9 mouse cellular contexts compared by ENCODE assay signal in genomic region chr2:157063241-157063700, GRCm38 (mm10). TPM values are rescaled to one million over a fixed set of nuclear protein-coding genes. Genes with fewer than 3 reads are reported as not detected.
DNase-seq lines count a peak whose midpoint lies in the region; ATAC-seq and TF ChIP-seq lines count a peak whose summit lies in the region.
"Had no signal": no experiment of that assay in that cellular context is flagged by ENCODE, and none has a peak within 500 bp of the region (broad histone marks: within the 10 kb centered on the region; RNA-seq: fewer than 3 reads in every experiment).

No protein-coding gene starts in this region.

- H3K9me3 ChIP-seq in kidney, embryonic 16.5 days (ENCODE audit: low read length), result no peaks in the 10 kb centered on the region
- no peaks in the 10 kb centered on the region for H3K9me3 ChIP-seq in hindbrain, embryonic 16.5 days (ENCODE audit: control insufficient read depth, low read length)
- H3K9me3 ChIP-seq in intestine, postnatal 0 days (ENCODE audit: control insufficient read depth), result no peaks in the 10 kb centered on the region

- TF ChIP-seq POLR2A in bone marrow macrophage, adult 2 months (IDR thresholded peaks at IDR 0.05; ENCODE audit: borderline replicate concordance, low read depth, low read length), result no peak

- 67% methylated on average over 4 of the region's 4 CpGs for WGBS in kidney, embryonic 16.5 days
- WGBS in hindbrain, embryonic 16.5 days, result 56% methylated on average over 4 of the region's 4 CpGs
- 63% methylated on average over 4 of the region's 4 CpGs for WGBS in intestine, postnatal 0 days

- TF ChIP-seq CTCF in bone marrow macrophage, adult 2 months (IDR thresholded peaks at IDR 0.05; ENCODE audit: low read depth, low read length), result no peak
- TF ChIP-seq CTCF in intestine, postnatal 0 days (IDR thresholded peaks at IDR 0.05; ENCODE audit: low read depth), result no peak

- peaks cover 9% of the 10 kb centered on the region; the same call in 1 of the 2 replicates for H3K36me3 ChIP-seq in kidney, embryonic 16.5 days (ENCODE audit: insufficient read depth, low read length)
- peaks cover 5% of the 10 kb centered on the region for H3K36me3 ChIP-seq in hindbrain, embryonic 16.5 days (ENCODE audit: control insufficient read depth, insufficient read depth, low read length)
- no peaks in the 10 kb centered on the region for H3K36me3 ChIP-seq in splenic B cell, adult 2 months (ENCODE audit: control insufficient read depth, insufficient read depth, low read length, poor library complexity, severe bottlenecking)
- H3K36me3 ChIP-seq in intestine, postnatal 0 days (ENCODE audit: control insufficient read depth, insufficient read depth), result no peaks in the 10 kb centered on the region

- no peak overlapping the region for H3K4me2 ChIP-seq in kidney, embryonic 16.5 days (replicated peaks; ENCODE audit: low read depth, low read length)
- H3K4me2 ChIP-seq in hindbrain, embryonic 16.5 days (ENCODE audit: low read length), result no peak overlapping the region
- H3K4me2 ChIP-seq in intestine, postnatal 0 days (replicated peaks; ENCODE audit: low read depth), result no peak overlapping the region

- no peaks in the 10 kb centered on the region for H3K27me3 ChIP-seq in kidney, embryonic 16.5 days (ENCODE audit: insufficient read depth, low read length)
- H3K27me3 ChIP-seq in hindbrain, embryonic 16.5 days (replicated peaks; ENCODE audit: control insufficient read depth, insufficient read depth, low read length), result no peaks in the 10 kb centered on the region
- H3K27me3 ChIP-seq in splenic B cell, adult 2 months (ENCODE audit: control insufficient read depth, insufficient read depth, low read length, poor library complexity, severe bottlenecking), result no peaks in the 10 kb centered on the region
- no peaks in the 10 kb centered on the region for H3K27me3 ChIP-seq in intestine, postnatal 0 days (replicated peaks; ENCODE audit: control insufficient read depth, insufficient read depth, low read length)

- no peak for ATAC-seq in kidney, embryonic 16.5 days (ENCODE audit: low FRiP score, low TSS enrichment)
- ATAC-seq in hindbrain, embryonic 16.5 days, result peak; percentile 31
- no peak for ATAC-seq in intestine, postnatal 0 days

- H3K9ac ChIP-seq in kidney, embryonic 16.5 days (replicated peaks; ENCODE audit: low read length), result no peak overlapping the region
- H3K9ac ChIP-seq in hindbrain, embryonic 16.5 days (ENCODE audit: low read depth, low read length), result no peak overlapping the region
- H3K9ac ChIP-seq in intestine, postnatal 0 days (ENCODE audit: low read depth, low read length), result no peak overlapping the region

- no peak overlapping the region for H3K4me3 ChIP-seq in kidney, embryonic 16.5 days (ENCODE audit: low read length)
- H3K4me3 ChIP-seq in bone marrow macrophage, adult 2 months (ENCODE audit: insufficient read depth, low read length), result peak overlapping the region; percentile 21
- H3K4me3 ChIP-seq in hindbrain, embryonic 16.5 days (ENCODE audit: low read length), result no peak overlapping the region
- H3K4me3 ChIP-seq in intestine, postnatal 0 days (ENCODE audit: low read depth, low read length), result no peak overlapping the region

- 0 out of 2 replicates have a peak overlapping the region, but pooled peaks have one; percentile 4 for H3K27ac ChIP-seq in kidney, embryonic 16.5 days (ENCODE audit: low read length)
- H3K27ac ChIP-seq in bone marrow macrophage, adult 2 months (ENCODE audit: insufficient read depth, low read depth, low read length), result peak overlapping the region; percentile 90
- 0 out of 2 replicates have a peak overlapping the region, but pooled peaks have one; percentile 62 for H3K27ac ChIP-seq in hindbrain, embryonic 16.5 days (ENCODE audit: low read depth, low read length)
- H3K27ac ChIP-seq in intestine, postnatal 0 days (ENCODE audit: low read depth, low read length), result no peak overlapping the region

- DNase-seq in kidney, adult 18-20 months, result no peak
- peak; percentile 63 for DNase-seq in 416B (ENCODE audit: low read depth)
- DNase-seq in splenic B cell, adult 2 months (ENCODE audit: low read depth, low spot score), result peak; percentile 75
- no peak for DNase-seq in ovary, postnatal 36 days (ENCODE audit: low spot score)

- H3K4me1 ChIP-seq in kidney, embryonic 16.5 days (ENCODE audit: insufficient read depth, low read length), result peaks cover 51% of the 10 kb centered on the region
- peaks cover 35% of the 10 kb centered on the region for H3K4me1 ChIP-seq in bone marrow macrophage, adult 2 months (ENCODE audit: control insufficient read depth, insufficient read depth, low read length)
- peaks cover 45% of the 10 kb centered on the region for H3K4me1 ChIP-seq in hindbrain, embryonic 16.5 days (ENCODE audit: control insufficient read depth, insufficient read depth, low read depth, low read length)
- H3K4me1 ChIP-seq in intestine, postnatal 0 days (replicated peaks; ENCODE audit: control insufficient read depth, insufficient read depth, low read length), result peaks cover 4% of the 10 kb centered on the region; the same call in 1 of the 2 replicates

RNA-seq across cellular contexts. Expression of gene Soga1, which starts 15.8 kb away (rescaled TPM):
- polyA plus RNA-seq in kidney, embryonic 16.5 days (2015; fragmentation: Nextera tagmentation; extraction: Ambion mirVana), result 2.5 and 3.6 TPM in 2 replicates
- 10.9 and 14.9 TPM in 2 replicates for polyA plus RNA-seq in bone marrow macrophage, adult 2 months (2012; ENCODE audit: insufficient read depth, insufficient read length, missing spikeins)
- 4.4 and 4.6 TPM in 2 replicates for polyA plus RNA-seq in hindbrain, embryonic 16.5 days (2015; fragmentation: Nextera tagmentation; extraction: Ambion mirVana)
- polyA plus RNA-seq in intestine, postnatal 0 days (2015; fragmentation: Nextera tagmentation; extraction: Ambion mirVana), result 0.90 TPM in 2 replicates

RNA-seq across cellular contexts. Expression of gene Tldc2, which starts 23.6 kb away (rescaled TPM):
- 0.53 and 0.71 TPM in 2 replicates for polyA plus RNA-seq in kidney, embryonic 16.5 days (2015; fragmentation: Nextera tagmentation; extraction: Ambion mirVana)
- not detected in 2 replicates for polyA plus RNA-seq in bone marrow macrophage, adult 2 months (2012; ENCODE audit: insufficient read depth, insufficient read length, missing spikeins)
- not detected in 2 replicates for polyA plus RNA-seq in hindbrain, embryonic 16.5 days (2015; fragmentation: Nextera tagmentation; extraction: Ambion mirVana)
- not detected in 2 replicates for polyA plus RNA-seq in intestine, postnatal 0 days (2015; fragmentation: Nextera tagmentation; extraction: Ambion mirVana)
- polyA plus RNA-seq: heart, embryonic 16.5 days had no signal

RNA-seq across cellular contexts. Expression of gene Dsn1, which starts 56.3 kb away (rescaled TPM):
- 37.9 and 40.2 TPM in 2 replicates for polyA plus RNA-seq in kidney, embryonic 16.5 days (2015; fragmentation: Nextera tagmentation; extraction: Ambion mirVana)
- polyA plus RNA-seq in bone marrow macrophage, adult 2 months (2012; ENCODE audit: insufficient read depth, insufficient read length, missing spikeins), result 11.4 and 13.0 TPM in 2 replicates
- polyA plus RNA-seq in hindbrain, embryonic 16.5 days (2015; fragmentation: Nextera tagmentation; extraction: Ambion mirVana), result 10.5 and 11.6 TPM in 2 replicates
- polyA plus RNA-seq in intestine, postnatal 0 days (2015; fragmentation: Nextera tagmentation; extraction: Ambion mirVana), result 7.7 and 7.9 TPM in 2 replicates

Comparison
In these comparisons a context has a peak if more than half of its experiments do, and no peak if none do; other contexts are left out.
1. DNase-seq: peak in 416B (single experiment) and splenic B cell, adult 2 months (single experiment); none in kidney, adult 18-20 months (single experiment) and ovary, postnatal 36 days (single experiment).